Mouse (Mus musculus) MEL (cell line): ENCODE results near the gene Lonp2.

Experiments
- BHLHE40 ChIP-seq: IDR thresholded peaks from 2 replicates; pipeline ENCODE4 v1.6.1; 2012; ENCODE audit warnings: low read depth, mild to moderate bottlenecking, inconsistent platforms, low read length, improper control_type of control experiment, borderline replicate concordance
- CTCF ChIP-seq, 3 experiments: IDR thresholded peaks in 2 of 3; conservative IDR thresholded peaks in 1 of 3; 2 replicates each; pipeline ENCODE4 v1.5.1; 2011 to 2012; ENCODE audit warnings: low read length in 3 of 3, low read depth in 2 of 3, mild to moderate bottlenecking in 2 of 3, improper control_type of control experiment in 1 of 3, inconsistent platforms in 1 of 3, mixed read lengths in 1 of 3, moderate library complexity in 1 of 3; ENCODE audit not compliant: control insufficient read depth in 1 of 3, insufficient read depth in 1 of 3, poor library complexity in 1 of 3, severe bottlenecking in 1 of 3
- KAT2A ChIP-seq: conservative IDR thresholded peaks from 2 replicates; pipeline ENCODE4 v1.6.1; 2012; ENCODE audit warnings: low read depth, low read length, improper control_type of control experiment, inconsistent platforms
- MAFK ChIP-seq: IDR thresholded peaks from 2 replicates; pipeline ENCODE4 v1.6.1; 2011; ENCODE audit warnings: low read depth, mild to moderate bottlenecking, low read length, improper control_type of control experiment, borderline replicate concordance
- MAX ChIP-seq: IDR thresholded peaks from 2 replicates; pipeline ENCODE4 v1.6.1; 2011; ENCODE audit warnings: low read length, improper control_type of control experiment
- NRF1 ChIP-seq: IDR thresholded peaks from 2 replicates; pipeline ENCODE4 v1.6.1; 2014; ENCODE audit warnings: low read depth, mild to moderate bottlenecking, inconsistent platforms, low read length, improper control_type of control experiment, moderate library complexity; ENCODE audit not compliant: poor library complexity, insufficient read depth, severe bottlenecking
- TBP ChIP-seq: IDR thresholded peaks from 2 replicates; pipeline ENCODE4 v1.8.0; 2011; ENCODE audit warnings: low read depth, low read length, improper control_type of control experiment
- ZC3H11A ChIP-seq: IDR thresholded peaks from 2 replicates; pipeline ENCODE4 v1.6.1; 2012; ENCODE audit warnings: low read depth, mild to moderate bottlenecking, inconsistent platforms, low read length, improper control_type of control experiment
- ZMIZ1 ChIP-seq: IDR thresholded peaks from 2 replicates; pipeline ENCODE4 v1.6.1; 2012; ENCODE audit warnings: low read depth, mild to moderate bottlenecking, inconsistent platforms, low read length, improper control_type of control experiment, moderate library complexity

GRCm38 (mm10) chr8:86746511-86746910 is 122.7 kb downstream of the Lonp2 start:
- TF ChIP-seq MAFK (no peak), CTCF (IDR thresholded peaks at IDR 0.05 in 2 of 3, conservative IDR thresholded peaks at IDR 0.05 in 1 of 3; ENCODE audit: control insufficient read depth in 1 of 3, insufficient read depth in 1 of 3, low read depth in 2 of 3, low read length in 3 of 3, poor library complexity in 1 of 3, severe bottlenecking in 1 of 3) (no peak), BHLHE40 (no peak), ZC3H11A (no peak), MAX (no peak), ZMIZ1 (no peak), KAT2A (no peak), TBP (no peak), NRF1 (no peak)
